Mouse (Mus musculus) ES-Bruce4 (cell line): ENCODE data around the gene Aldh4a1. TPM values are rescaled to one million over a fixed set of nuclear protein-coding genes. Genes with fewer than 3 reads are reported as not detected.

ENCODE experiments used
- H3K27ac ChIP-seq: 2 replicates; pipeline ENCODE4 v1.5.1; 2012; ENCODE audit warnings: low read length, inconsistent platforms; ENCODE audit not compliant: insufficient read depth
- H3K27me3 ChIP-seq: 2 replicates; pipeline ENCODE4 v1.6.1; 2012; ENCODE audit warnings: mild to moderate bottlenecking, low read length, inconsistent platforms; ENCODE audit not compliant: control insufficient read depth, poor library complexity, insufficient read depth, severe bottlenecking
- H3K36me3 ChIP-seq: 2 replicates; pipeline ENCODE4 v1.6.1; 2012; ENCODE audit warnings: inconsistent platforms, mild to moderate bottlenecking, low read length, moderate library complexity; ENCODE audit not compliant: control insufficient read depth, poor library complexity, insufficient read depth, severe bottlenecking
- H3K4me1 ChIP-seq: one replicate; pipeline ENCODE4 v1.8.1; 2011; ENCODE audit warnings: low read length; ENCODE audit not compliant: control insufficient read depth, insufficient read depth
- H3K4me3 ChIP-seq: 2 replicates; pipeline ENCODE4 v1.5.1; 2011; ENCODE audit warnings: low read depth, mild to moderate bottlenecking, low read length
- H3K9ac ChIP-seq: 2 replicates; pipeline ENCODE4 v1.6.1; 2012; ENCODE audit warnings: low read depth, mild to moderate bottlenecking, inconsistent platforms; ENCODE audit not compliant: poor library complexity, severe bottlenecking
- H3K9me3 ChIP-seq: replicated peaks from 2 replicates; pipeline ENCODE4 v1.6.1; 2012; ENCODE audit warnings: mild to moderate bottlenecking, low read length, inconsistent platforms; ENCODE audit not compliant: control insufficient read depth, poor library complexity, insufficient read depth, severe bottlenecking
- CTCF ChIP-seq: IDR thresholded peaks from one replicate; pipeline ENCODE4 v1.8.1; 2011; ENCODE audit warnings: low read depth, low read length
- EP300 ChIP-seq: IDR thresholded peaks from 2 replicates; pipeline ENCODE4 v1.6.1; 2011; ENCODE audit warnings: low read depth, low read length; ENCODE audit not compliant: insufficient read depth
- POLR2A ChIP-seq: IDR thresholded peaks from one replicate; pipeline ENCODE4 v1.8.1; 2011; ENCODE audit warnings: low read length; ENCODE audit not compliant: insufficient read depth
- polyA plus RNA-seq: library from polyadenylated mRNA; stranded (reverse); fragments of >200 nt; gene quantifications from 2 replicates; pipeline ENCODE4 v1.2.4, GENCODE M21; 2011; ENCODE audit warnings: low read depth; ENCODE audit not compliant: missing spikeins, insufficient read depth, insufficient read length

Aldh4a1 gene
- polyA plus RNA-seq, 1 experiment: 30.9 TPM

DNA sequence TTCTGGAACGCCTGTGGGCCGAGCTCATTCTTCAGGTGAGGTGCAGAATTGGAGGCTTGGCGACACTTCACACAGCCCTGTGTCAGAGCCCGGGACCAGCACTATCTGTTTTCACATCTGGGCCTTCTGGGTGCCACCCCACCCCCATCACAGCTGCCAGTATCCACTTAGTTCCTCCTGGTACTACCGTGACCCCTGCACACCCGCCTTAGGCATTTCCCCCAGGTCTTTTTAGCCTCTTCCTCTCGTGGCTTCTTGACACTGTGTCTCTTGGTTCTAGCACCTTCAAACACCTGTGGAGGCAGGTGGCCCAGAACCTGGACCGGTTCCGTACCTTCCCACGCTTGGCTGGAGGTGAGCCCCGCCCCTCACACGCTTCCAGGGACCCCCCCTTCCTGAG lies 17.7 kb downstream of the Aldh4a1 start:
- Histone ChIP-seq H3K27me3 (no peaks in the 10 kb centered on the region), H3K4me1 (no peaks in the 10 kb centered on the region), H3K9me3 (no peaks in the 10 kb centered on the region), H3K4me3 (no peak overlapping the region), H3K27ac (no peak overlapping the region), H3K36me3 (no peaks in the 10 kb centered on the region; the same call in 1 of the 2 replicates), H3K9ac (no peak overlapping the region)
- TF ChIP-seq CTCF (no peak), EP300 (no peak), POLR2A (no peak)

- no peaks in the 10 kb centered on the region for H3K4me1 ChIP-seq
- no peaks in the 10 kb centered on the region; the same call in 1 of the 2 replicates for H3K36me3 ChIP-seq
- no peaks in the 10 kb centered on the region for H3K9me3 ChIP-seq
- H3K9ac ChIP-seq: no peak overlapping the region
- no peaks in the 10 kb centered on the region for H3K27me3 ChIP-seq
- H3K4me3 ChIP-seq: no peak overlapping the region
- TF ChIP-seq CTCF (no peak), EP300 (no peak), POLR2A (no peak)
- no peak overlapping the region for H3K27ac ChIP-seq
Measured at GRCm38 (mm10) chr4:139640775-139641174, 18.1 kb downstream of the Aldh4a1 start.

DNA sequence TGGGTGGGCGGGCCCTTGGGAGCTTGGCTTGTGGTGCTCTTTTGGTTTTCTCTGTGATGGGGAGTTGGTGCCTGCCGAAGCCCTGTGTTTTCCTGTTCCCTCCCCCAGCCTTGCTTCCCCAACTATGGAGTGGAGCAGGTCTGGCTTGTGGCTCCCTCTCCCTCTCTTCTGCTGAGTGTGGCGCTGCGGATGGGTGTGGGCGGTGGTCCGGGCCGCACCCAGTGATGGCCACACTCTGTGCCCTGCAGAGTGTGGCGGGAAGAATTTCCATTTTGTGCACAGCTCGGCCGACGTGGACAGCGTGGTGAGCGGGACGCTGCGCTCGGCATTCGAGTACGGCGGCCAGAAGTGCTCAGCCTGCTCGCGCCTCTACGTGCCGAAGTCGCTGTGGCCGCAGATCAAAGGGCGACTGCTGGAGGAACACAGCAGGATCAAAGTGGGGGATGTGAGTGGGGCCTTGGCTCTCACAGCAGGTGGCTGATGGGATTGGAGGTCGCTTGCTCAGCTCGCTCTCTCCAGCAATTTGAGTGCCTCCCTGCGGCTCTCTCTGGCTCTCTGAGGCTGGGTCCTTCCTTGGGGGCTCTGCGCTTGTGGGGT lies 19.3 kb downstream of the Aldh4a1 start:
- H3K27me3 ChIP-seq: no peaks in the 10 kb centered on the region
- H3K9ac ChIP-seq: no peak overlapping the region
- H3K36me3 ChIP-seq: no peaks in the 10 kb centered on the region; the same call in 1 of the 2 replicates
- no peak for TF ChIP-seq CTCF
- TF ChIP-seq POLR2A: no peak
- TF ChIP-seq EP300: no peak
- H3K9me3 ChIP-seq: no peaks in the 10 kb centered on the region
- no peaks in the 10 kb centered on the region for H3K4me1 ChIP-seq
- H3K27ac ChIP-seq: no peak overlapping the region
- peak overlapping the region; percentile 43 for H3K4me3 ChIP-seq

- Histone ChIP-seq H3K9ac (no peak overlapping the region), H3K9me3 (no peaks in the 10 kb centered on the region), H3K27ac (no peak overlapping the region), H3K36me3 (peaks cover 5% of the 10 kb centered on the region; the same call in 1 of the 2 replicates), H3K4me3 (no peak overlapping the region), H3K27me3 (no peaks in the 10 kb centered on the region), H3K4me1 (no peaks in the 10 kb centered on the region)
- TF ChIP-seq POLR2A (no peak), CTCF (peak; percentile 98)
Measured at GRCm38 (mm10) chr4:139643972-139644371, 21.3 kb downstream of the Aldh4a1 start.

- Histone ChIP-seq H3K27ac (no peak overlapping the region), H3K27me3 (no peaks in the 10 kb centered on the region), H3K4me3 (no peak overlapping the region), H3K4me1 (no peaks in the 10 kb centered on the region), H3K9ac (no peak overlapping the region), H3K36me3 (peaks cover 5% of the 10 kb centered on the region; the same call in 1 of the 2 replicates), H3K9me3 (no peaks in the 10 kb centered on the region)
- TF ChIP-seq POLR2A: no peak
- TF ChIP-seq CTCF: peak; percentile 51
Measured at GRCm38 (mm10) chr4:139646916-139647315, 24.2 kb downstream of the Aldh4a1 start.

DNA sequence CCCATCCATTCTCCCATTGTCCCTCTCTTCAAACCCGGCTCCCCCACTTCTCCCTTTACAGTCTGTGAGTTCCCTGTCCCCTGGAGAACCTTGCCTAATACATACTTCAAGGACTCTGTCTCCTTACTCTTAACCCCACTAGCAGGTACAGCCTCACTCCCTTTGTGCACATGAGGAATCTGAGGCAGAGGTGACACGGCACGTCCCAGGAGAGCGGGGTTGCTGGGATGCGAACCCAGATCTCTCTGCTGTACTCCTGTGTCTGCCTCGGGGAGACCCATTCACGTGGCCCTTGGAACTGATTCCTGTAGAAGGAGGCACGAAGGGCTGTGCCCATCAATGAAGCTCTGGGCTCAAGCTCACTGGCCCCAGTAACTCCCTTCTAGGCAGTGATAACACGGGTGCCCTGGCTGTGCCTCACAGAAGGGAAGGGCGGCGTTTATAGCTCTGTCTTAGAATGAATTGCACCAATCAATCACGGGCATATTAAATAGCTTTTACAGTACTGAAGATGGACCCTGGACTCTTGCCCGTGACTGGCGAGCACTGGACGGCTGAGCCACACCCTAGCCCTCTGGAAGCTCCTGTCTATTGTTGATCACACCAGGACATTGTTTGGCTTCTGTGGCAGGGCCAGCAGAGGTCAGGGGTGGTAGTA lies 27.5 kb downstream of the Aldh4a1 start:
- TF ChIP-seq EP300: no peak
- TF ChIP-seq CTCF: no peak
- TF ChIP-seq POLR2A: no peak
- Histone ChIP-seq H3K27ac (no peak overlapping the region), H3K9ac (no peak overlapping the region), H3K27me3 (no peaks in the 10 kb centered on the region), H3K4me1 (no peaks in the 10 kb centered on the region), H3K36me3 (peaks cover 5% of the 10 kb centered on the region; the same call in 1 of the 2 replicates), H3K9me3 (no peaks in the 10 kb centered on the region), H3K4me3 (no peak overlapping the region)
